Mouse (Mus musculus) heart, postnatal 25 days (tissue): ENCODE measurements around the gene Gm11938. TPM values are rescaled to one million over a fixed set of nuclear protein-coding genes. Genes with fewer than 3 reads are reported as not detected.
"Not testable (repeated sequence)": the region's sequence is repeated elsewhere in the genome, so short reads cannot be mapped to it uniquely, and the experiment has no call there.

ENCODE experiments used
- DNase-seq: peaks from one replicate; pipeline ENCODE4 v3.0.0; 2022; ENCODE audit warnings: low spot score
- intact Hi-C: fragments of 180-260 bp; cut with DNase I; formaldehyde crosslinking; loops from one replicate; pipeline ENCODE4 v1.15.1; 2025
- total RNA-seq, 2 experiments: library from RNA; stranded (reverse); gene quantifications; 2 replicates each; pipeline ENCODE4 v1.2.3; 2021

The Gm11938 gene
- total RNA-seq: not detected

- DNase-seq, intact Hi-C loops: not testable (repeated sequence)
Observed at GRCm38 (mm10) chr11:99603208-99603607, at the start of gene Gm11938. Gene Gm11938, minus strand, starts transcription at chr11:99603308.

GRCm38 (mm10) chr11:99650136-99650535 lies 47.0 kb upstream of the Gm11938 start, which contains the start of gene Gm11555:
Gene Gm11555, minus strand, starts transcription at chr11:99650236.
- DNase-seq: no peak
- intact Hi-C loops: no loop called here

GRCm38 (mm10) chr11:99646444-99646843 lies 43.3 kb upstream of the Gm11938 start:
- no peak for DNase-seq
- intact Hi-C loops: no loop called here

- intact Hi-C loops: no loop called here
- DNase-seq: no peak
Observed at GRCm38 (mm10) chr11:99644351-99644750, 41.2 kb upstream of the Gm11938 start.

- DNase-seq, intact Hi-C loops: not testable (repeated sequence)
Observed at GRCm38 (mm10) chr11:99643635-99644139, 40.6 kb upstream of the Gm11938 start, which contains the start of gene Krtap4-7. Gene Krtap4-7, minus strand, starts transcription at chr11:99644089.

GRCm38 (mm10) chr11:99640926-99641325 lies 37.8 kb upstream of the Gm11938 start:
- intact Hi-C loops: no loop called here
- DNase-seq: no peak

GRCm38 (mm10) chr11:99637086-99637485 lies 34.0 kb upstream of the Gm11938 start:
- DNase-seq: no peak
- intact Hi-C loops: no loop called here

- DNase-seq: no peak
- intact Hi-C loops: no loop called here
Observed at GRCm38 (mm10) chr11:99634653-99635134, 31.6 kb upstream of the Gm11938 start, which contains the start of gene Krtap4-2. Gene Krtap4-2, minus strand, starts transcription at chr11:99635084.

- intact Hi-C loops: no loop called here
- DNase-seq: no peak
Observed at GRCm38 (mm10) chr11:99633293-99633692, 30.2 kb upstream of the Gm11938 start.

- intact Hi-C loops: no loop called here
Observed at GRCm38 (mm10) chr11:99630890-99631289, 27.8 kb upstream of the Gm11938 start.

GRCm38 (mm10) chr11:99628138-99628537 lies 25.0 kb upstream of the Gm11938 start, which contains the start of gene Krtap4-1:
Gene Krtap4-1, minus strand, starts transcription at chr11:99628238.
- no peak for DNase-seq
- intact Hi-C loops: no loop called here

More at GRCm38 (mm10) chr11:99630890-99631289, 27.8 kb upstream of the Gm11938 start:
- no peak for DNase-seq

- intact Hi-C loops: no loop called here
- DNase-seq: no peak
Observed at GRCm38 (mm10) chr11:99620335-99620734, 17.2 kb upstream of the Gm11938 start, which contains the start of gene Gm11562. Gene Gm11562, minus strand, starts transcription at chr11:99620435.

- no peak for DNase-seq
- intact Hi-C loops: no loop called here
Observed at GRCm38 (mm10) chr11:99614796-99615363, 11.8 kb upstream of the Gm11938 start, which contains the start of gene Krtap2-4. Gene Krtap2-4, minus strand, starts transcription at chr11:99614846.

GRCm38 (mm10) chr11:99610089-99610488 lies 7.0 kb upstream of the Gm11938 start, which contains the start of gene Gm11937:
Gene Gm11937, minus strand, starts transcription at chr11:99610189.
- intact Hi-C loops, DNase-seq: not testable (repeated sequence)

- DNase-seq: no peak
- intact Hi-C loops: no loop called here
Observed at GRCm38 (mm10) chr11:99609126-99609525, 6.0 kb upstream of the Gm11938 start.

- DNase-seq, intact Hi-C loops: not testable (repeated sequence)
Observed at GRCm38 (mm10) chr11:99597742-99598141, 5.4 kb downstream of the Gm11938 start, which contains the start of gene Krtap9-3. Gene Krtap9-3, minus strand, starts transcription at chr11:99598105.

- intact Hi-C loops: no loop called here
- DNase-seq: no peak
Observed at GRCm38 (mm10) chr11:99590981-99591380, 12.1 kb downstream of the Gm11938 start, which contains the start of gene Krtap1-3. Gene Krtap1-3, minus strand, starts transcription at chr11:99591339.

GRCm38 (mm10) chr11:99585096-99585495 lies 18.0 kb downstream of the Gm11938 start:
- intact Hi-C loops: no loop called here
- DNase-seq: no peak

GRCm38 (mm10) chr11:99583245-99583704 lies 19.8 kb downstream of the Gm11938 start, which contains the start of gene Krtap1-4:
Gene Krtap1-4, minus strand, starts transcription at chr11:99583654.
- intact Hi-C loops: no loop called here
- no peak for DNase-seq

GRCm38 (mm10) chr11:99581564-99581963 lies 21.5 kb downstream of the Gm11938 start:
- no peak for DNase-seq
- intact Hi-C loops: no loop called here

GRCm38 (mm10) chr11:99581051-99581450 lies 22.1 kb downstream of the Gm11938 start:
- intact Hi-C loops: no loop called here
- DNase-seq: no peak
